Mouse (Mus musculus): ENCODE measurements around the gene Brsk1. TPM values are rescaled to one million over a fixed set of nuclear protein-coding genes. Genes with fewer than 3 reads are reported as not detected.

Brsk1 gene
- total RNA-seq, 2 experiments from 2014 or later = 312 to 319 TPM

DNA sequence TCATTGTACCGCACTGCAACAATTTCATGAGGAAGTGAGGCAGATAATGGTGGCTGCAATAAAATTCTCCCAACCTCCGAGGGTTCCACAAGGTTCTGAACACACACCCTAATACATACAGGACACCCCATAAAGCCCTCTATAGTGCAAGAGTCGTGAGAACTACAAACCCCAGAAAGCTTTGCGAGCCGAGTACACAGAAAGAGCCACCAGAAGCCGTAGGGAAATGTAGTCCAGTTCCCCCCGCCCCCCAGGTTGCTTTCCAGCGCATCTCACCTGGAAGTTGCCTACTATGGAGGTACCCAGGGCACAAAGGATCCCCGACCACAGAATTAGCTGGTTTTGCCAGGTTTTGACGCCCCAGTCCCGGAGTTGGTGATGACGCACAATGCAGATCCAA is 33.1 kb downstream of the Brsk1 start:
- intact Hi-C loops (cut with DNase I) = no loop called here

DNA sequence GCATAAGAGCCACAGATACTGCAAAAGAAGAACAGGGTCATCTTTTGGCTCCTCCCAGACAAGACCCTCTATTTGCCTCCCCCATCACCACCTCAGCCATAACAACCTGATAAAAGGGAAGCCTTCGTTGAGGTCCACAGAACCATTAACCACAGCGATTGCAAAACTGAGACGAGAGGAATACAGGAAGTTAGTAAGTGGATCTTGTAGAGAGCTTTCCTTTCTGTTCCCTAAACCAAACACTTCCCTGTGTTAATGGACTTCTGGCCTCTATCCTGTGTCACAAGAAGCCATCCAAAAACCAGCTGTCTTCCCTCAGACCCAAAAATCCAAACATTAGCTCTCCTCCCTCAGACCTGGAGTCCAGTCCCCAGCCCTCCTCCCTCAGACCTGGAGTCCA is 34.0 kb downstream of the Brsk1 start:
- no peak for DNase-seq (ENCODE audit: extremely low spot score in 1 of 2, low spot score in 2 of 2)
- intact Hi-C loops (cut with DNase I) = no loop called here

More for the DNA sequence above, 33.1 kb downstream of the Brsk1 start:
- no peak for DNase-seq (ENCODE audit: extremely low spot score in 1 of 2, low spot score in 2 of 2)

DNA sequence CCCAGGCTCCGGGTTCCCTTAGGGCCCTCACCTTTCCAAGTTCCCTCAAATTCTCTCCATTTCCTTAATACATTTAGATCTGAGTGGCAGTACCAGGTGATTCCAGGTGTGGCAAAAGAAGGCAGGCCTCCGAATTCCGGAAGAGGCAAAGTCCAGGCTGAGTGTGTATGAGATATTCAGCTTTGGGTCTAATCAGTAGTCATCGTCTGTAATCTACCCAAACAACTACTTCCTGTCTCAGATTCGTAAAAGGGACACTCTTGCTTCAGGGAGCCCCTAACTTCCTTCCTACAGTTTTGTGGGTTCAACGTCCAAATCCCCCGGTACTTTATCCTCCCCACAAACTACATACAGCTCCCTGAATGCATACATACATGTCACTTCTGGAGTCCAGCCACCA is 34.8 kb downstream of the Brsk1 start, which contains the start of gene Tmem150b:
Tmem150b (minus strand) TSS at position 81 of the 400 bp plus-strand sequence.
- no peak for DNase-seq (ENCODE audit: extremely low spot score in 1 of 2, low spot score in 2 of 2)
- intact Hi-C loops (cut with DNase I) = no loop called here

DNA sequence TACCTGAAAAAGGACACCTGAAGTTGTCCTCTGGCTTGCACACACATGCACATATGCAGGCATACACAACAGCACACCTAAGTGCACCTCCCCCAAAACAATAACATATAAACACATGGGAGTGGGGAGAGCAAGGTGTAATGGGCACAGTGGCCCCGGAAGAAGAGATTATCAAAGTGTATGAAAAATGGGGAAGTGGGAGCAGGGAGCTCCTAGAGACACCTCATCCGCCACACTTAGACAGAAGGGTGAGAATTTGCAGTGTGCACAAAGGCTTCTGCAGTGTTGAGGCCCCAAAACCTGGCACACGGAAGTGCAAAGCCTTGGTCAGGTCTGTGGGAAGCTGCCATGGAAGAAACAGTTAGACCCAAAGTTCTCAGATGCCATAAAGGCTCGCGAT is 40.7 kb downstream of the Brsk1 start:
- intact Hi-C loops (cut with DNase I) = no loop called here
- no peak for DNase-seq (ENCODE audit: extremely low spot score in 1 of 2, low spot score in 2 of 2)

DNA sequence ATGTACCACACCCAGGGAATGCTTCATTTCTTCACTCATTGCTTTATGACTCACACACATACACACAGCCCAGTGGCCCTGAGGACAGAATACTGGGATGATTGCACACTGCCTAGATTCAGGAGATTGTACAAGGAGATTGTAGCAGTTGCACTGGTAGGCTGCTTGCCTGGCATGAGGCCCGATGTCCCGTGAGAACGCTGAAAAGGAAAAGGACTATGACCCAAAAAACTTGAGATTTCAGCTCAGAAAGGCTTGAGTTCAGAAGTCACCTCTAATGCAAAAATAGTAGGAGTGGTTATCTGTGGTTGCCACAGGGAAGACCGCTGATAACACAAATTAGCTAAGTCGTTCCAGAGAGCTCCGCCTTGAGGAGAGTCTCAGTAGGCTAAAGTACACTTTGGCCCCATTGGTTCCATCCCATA is 42.6 kb downstream of the Brsk1 start:
- intact Hi-C loops (cut with DNase I) = no loop called here
- no peak for DNase-seq (ENCODE audit: extremely low spot score in 1 of 2, low spot score in 2 of 2)

DNA sequence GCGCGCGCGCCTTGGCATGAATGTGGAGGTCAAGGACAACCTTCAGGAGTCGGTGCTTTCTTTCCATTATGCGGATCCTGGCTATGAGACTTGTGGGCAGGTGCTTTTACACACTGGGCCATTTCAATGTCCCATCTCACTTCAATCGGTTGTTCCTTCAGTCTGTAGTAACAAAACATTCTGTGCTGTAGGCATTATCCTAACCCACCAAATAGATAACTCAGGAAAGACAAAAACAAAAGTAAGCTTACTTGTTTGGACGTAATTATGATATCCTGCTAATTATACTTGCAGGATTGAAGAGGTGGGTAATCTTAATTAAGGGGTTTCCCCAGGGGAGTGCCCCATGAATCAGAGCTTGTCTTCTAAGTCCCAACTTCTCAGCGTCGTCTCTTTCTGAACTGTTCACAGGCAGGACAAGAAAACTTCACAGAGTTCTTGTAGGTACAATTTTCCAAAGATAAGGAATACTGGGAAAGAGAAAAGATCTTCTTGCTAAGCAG is 48.7 kb downstream of the Brsk1 start:
- no peak for DNase-seq (ENCODE audit: extremely low spot score in 1 of 2, low spot score in 2 of 2)
- intact Hi-C loops (cut with DNase I) = no loop called here

DNA sequence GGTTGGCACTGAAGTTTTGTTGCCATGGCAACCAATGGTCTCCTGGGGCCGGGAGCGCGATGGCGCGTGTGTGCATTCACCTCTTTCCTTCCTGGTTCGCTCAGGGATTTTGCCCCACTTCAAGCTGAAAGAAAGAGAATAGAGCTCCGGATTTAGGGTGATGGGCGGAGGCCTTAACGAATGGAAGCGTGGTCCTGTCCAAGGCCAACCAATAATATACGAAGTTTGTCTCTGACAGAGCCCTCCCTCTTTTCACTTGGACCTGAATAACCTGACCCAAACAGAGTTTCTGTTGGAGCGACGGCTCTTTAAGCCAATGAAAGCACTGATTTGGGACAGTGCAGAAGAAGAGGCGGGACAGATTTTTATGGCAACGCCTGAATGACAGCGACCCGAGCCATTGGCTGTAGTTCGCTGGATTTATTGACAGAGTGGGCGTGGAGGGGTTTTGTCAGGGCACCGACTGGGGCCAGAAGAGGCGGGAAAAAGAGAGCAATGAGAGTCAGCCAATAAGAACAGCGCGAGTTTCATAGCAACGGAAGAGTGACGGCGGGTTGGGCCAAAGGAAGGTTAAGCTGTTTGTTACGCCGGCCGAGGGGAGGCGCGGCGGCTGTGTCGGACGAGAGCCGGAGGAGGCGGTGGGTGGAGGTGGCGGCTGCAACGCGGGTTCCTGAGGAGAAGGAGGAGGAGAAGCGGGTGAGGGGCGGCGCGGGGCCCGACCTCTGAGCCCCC is 49.3 kb downstream of the Brsk1 start, which contains the start of gene Kmt5c:
Kmt5c (plus strand) TSS at position 572 of the 732 bp plus-strand sequence.
- intact Hi-C loops (cut with DNase I) = loop anchor here (2.0 kb wide), 1 partner anchor 53 kb away; the partner anchor contains the start of gene Rpl28
- DNase-seq (ENCODE audit: extremely low spot score in 1 of 2, low spot score in 2 of 2) = peak; percentile 98 to 100

DNA sequence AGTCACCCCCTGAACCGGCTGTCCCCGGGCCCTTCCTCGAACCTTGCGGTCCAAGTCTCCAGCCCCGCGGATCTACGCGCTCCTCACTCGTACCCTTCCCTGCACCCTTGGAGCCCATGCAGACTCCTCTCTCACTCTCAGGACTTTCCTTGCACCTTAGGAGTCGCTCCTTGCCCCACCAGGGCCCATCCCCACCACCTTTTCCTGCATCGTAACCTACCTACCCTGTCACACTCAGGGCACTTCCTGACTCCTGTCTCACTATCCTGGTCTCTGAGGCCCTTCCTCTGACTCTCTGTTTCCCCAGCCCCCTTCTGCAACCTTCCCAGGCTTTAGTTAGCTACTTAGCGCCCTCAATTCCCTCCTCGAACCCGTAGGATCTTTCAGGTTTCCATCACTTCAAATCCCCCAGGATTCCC is 49.9 kb downstream of the Brsk1 start:
- intact Hi-C loops (cut with DNase I) = loop anchor here (2.0 kb wide), 1 partner anchor 52 kb away; the partner anchor contains the start of gene Rpl28
- DNase-seq (ENCODE audit: extremely low spot score in 1 of 2, low spot score in 2 of 2) = no peak

DNA sequence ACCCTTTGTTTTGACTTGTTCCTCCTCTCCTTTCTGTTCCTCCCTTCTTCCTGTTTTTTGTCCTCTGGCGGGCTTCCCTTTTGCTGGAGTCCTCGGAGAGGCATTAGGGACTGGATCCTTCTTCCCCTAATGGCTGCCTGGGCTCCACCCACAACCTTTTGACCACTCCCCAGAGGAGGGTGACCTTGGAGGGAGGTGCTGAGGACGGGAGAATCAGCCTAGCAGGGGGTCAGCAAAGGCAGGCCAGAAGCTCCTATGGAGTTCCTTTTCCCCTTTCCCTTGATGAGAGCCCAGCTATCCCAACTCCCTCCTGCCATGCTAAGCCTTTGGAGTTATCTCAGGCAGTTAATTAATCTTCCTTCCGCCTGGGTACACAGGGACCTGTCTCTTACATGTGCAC is 50.7 kb downstream of the Brsk1 start:
- intact Hi-C loops (cut with DNase I) = loop anchor here (2.0 kb wide), 1 partner anchor 52 kb away; the partner anchor contains the start of gene Rpl28
- DNase-seq (ENCODE audit: extremely low spot score in 1 of 2, low spot score in 2 of 2) = peak in 1 of 2 experiments; percentile 81

DNA sequence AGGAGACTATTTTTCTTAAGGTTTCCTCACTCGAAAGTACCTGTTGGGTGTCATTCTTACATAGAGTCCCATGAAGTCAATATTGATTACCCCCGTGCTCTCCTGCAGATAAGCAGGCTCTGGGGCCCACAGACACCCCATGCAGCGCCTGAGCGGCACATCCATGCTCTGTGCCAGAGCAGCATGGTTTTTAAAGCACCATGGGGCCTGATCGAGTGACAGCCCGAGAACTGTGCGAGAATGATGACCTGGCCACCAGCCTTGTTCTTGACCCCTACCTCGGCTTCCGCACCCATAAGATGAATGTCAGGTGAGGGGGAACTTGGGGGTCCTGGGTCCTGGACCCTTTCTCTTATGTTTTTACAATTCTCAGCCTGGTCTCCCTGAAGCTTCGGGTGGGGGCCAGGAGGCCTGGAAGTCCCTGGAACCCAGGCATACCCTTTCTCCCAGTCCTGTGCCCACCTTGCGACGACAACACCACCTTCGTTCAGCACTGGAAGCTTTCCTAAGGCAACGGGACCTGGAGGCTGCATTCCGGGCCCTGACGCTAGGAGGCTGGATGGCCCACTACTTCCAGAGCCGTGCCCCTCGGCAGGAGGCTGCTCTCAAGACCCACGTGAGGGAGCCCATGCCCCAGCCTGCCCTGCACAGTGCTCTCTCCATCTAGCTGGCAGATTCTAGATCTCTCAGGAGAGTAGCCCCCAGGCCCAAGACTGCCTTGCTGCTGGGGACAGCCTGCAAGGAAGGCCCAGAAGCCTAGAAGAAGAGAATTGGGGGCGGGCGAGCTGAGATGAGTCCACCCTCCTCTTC is 51.5 kb downstream of the Brsk1 start:
- intact Hi-C loops (cut with DNase I) = loop anchor here (2.0 kb wide), 1 partner anchor 51 kb away; the partner anchor contains the start of gene Rpl28
- no peak for DNase-seq (ENCODE audit: extremely low spot score in 1 of 2, low spot score in 2 of 2)

DNA sequence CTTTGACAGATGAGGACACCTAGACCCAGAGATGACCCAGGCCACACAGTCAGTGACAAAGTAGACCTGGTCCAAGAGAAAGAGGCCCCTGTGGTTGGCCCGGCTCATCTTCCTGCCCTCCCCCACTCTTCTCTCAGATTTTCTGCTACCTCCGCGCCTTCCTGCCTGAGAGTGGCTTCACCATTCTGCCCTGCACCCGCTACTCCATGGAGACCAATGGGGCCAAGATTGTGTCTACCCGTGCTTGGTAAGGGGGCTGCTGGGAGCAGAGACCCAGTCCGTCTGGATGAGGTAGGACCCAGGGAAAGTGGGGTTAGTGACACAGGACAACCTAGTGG is 52.0 kb downstream of the Brsk1 start:
- no peak for DNase-seq (ENCODE audit: extremely low spot score in 1 of 2, low spot score in 2 of 2)
- intact Hi-C loops (cut with DNase I) = no loop called here

DNA sequence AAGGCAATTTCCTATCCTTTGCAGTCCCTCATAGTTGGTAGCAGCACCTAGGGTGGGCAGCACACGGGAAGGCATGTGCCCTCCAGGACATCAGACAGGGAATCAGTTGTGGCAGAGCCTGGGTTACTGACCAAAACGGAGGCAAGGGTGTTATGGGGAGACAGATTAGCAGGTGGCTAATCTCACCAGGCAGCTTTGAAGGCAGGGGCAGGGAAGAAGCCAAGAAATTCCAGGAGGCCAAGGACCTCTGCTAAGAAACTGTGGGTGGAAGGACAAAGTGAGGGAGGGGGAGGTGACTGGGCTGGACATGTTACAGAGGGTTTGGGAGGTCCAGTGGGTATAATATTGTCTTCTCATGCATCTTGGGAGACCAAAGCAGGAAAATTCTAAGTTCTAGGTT is 53.0 kb downstream of the Brsk1 start:
- DNase-seq (ENCODE audit: extremely low spot score in 1 of 2, low spot score in 2 of 2) = no peak
- intact Hi-C loops (cut with DNase I) = no loop called here

DNA sequence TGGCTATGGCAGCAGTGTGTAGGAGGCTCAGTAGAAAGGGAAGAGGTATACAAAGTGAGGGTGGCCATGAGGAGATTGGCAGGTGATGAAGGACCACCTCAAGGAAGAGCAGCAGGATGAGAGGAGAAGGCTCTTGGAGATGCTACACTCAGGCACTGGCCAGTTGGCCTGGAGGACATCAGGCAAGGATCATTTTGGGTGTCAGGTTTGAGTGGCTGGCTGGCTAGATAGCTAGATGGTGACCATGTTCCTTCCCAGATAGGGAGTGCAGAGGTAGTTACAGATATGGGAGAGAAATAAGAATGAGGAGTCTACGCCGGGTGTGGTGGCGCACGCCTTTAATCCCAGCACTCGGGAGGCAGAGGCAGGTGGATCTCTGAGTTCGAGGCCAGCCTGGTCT is 54.5 kb downstream of the Brsk1 start:
- DNase-seq (ENCODE audit: extremely low spot score in 1 of 2, low spot score in 2 of 2) = no peak
- intact Hi-C loops (cut with DNase I) = no loop called here

DNA sequence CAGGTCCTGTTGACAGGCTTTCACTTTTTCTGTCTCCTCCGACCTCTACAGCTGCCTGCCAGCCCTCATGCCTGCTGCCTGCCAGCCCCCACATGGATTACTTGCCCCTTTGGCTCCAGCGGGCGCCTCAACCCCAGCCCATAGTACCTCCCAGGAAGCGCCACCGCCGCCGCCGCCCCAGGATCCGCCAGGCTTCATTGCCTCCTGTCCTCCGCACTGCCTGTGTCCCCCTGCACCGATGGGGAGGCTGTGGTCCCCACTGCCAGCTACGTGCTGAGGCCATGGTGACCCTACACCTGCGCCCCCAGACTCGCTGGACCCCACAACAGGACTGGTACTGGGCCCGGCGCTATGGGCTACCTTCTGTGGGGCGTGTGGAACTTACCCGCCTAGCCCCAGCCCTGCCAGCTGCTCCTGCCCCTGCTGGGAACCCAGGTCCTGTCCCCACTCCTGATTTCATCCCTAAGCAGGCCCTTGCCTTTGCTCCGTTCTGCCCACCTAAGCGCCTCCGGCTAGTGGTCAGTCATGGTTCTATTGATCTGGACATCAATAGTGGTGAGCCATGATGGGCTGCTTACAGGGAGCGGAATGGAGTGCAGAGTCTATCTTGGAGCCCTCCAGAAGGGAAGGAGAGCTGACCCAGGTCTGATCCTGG is 56.0 kb downstream of the Brsk1 start:
- intact Hi-C loops (cut with DNase I) = no loop called here
- DNase-seq (ENCODE audit: extremely low spot score in 1 of 2, low spot score in 2 of 2) = no peak

DNA sequence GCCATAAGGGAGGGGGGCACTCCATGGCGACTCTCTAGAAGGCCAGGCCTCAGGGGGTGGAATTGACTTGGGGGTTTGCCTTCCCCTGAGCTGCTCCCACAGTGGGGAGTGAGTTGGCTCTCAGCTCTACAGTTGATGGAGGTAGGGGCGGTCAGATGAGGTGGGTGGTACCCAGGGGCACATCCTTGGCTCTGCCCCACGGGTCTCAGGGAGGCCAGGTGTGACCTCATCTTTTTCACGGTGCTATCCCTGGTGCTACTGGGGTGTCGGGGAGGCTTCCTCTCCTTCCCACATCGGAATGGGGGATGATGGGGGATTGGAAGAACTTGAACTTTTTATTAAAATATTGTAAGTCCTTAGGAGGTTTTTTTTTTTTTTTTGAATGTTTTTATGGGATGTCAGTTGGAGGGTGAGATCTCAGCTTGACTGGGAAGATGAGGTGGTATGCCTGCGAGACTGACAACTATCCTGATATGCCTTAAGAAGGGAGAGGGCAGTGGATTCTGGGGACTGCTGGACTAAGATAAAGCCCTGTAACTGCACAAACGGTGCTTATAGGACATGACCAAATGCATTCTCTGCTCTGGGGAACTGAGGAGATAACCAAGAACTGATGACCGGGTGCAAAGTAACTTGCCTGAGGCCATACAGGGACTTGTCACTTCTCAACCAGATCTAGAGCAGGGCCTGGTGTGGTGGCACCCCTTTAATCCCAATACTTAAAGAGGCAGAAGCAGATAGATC is 56.9 kb downstream of the Brsk1 start:
- DNase-seq (ENCODE audit: extremely low spot score in 1 of 2, low spot score in 2 of 2) = no peak
- intact Hi-C loops (cut with DNase I) = no loop called here

DNA sequence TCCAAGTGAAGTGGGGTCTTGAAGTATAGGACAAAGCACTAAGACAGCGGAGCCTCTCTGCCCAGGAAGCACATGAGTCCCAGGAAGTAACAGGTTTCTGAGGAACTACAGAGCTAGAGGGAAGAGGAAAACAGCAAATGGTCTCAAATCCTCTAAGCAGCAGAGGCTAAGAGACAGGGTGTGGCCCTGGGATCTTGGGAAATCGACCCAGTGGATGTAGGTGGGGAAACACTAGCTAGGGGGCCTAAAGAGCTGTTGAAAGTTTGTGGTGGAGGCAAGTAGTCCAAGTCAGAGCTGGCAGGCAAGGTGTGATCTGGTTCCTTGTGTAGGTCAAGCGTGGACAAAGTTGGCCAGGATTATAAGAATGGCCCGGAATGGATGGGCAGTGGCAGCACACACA is 57.9 kb downstream of the Brsk1 start:
- DNase-seq (ENCODE audit: extremely low spot score in 1 of 2, low spot score in 2 of 2) = no peak
- intact Hi-C loops (cut with DNase I) = no loop called here

DNA sequence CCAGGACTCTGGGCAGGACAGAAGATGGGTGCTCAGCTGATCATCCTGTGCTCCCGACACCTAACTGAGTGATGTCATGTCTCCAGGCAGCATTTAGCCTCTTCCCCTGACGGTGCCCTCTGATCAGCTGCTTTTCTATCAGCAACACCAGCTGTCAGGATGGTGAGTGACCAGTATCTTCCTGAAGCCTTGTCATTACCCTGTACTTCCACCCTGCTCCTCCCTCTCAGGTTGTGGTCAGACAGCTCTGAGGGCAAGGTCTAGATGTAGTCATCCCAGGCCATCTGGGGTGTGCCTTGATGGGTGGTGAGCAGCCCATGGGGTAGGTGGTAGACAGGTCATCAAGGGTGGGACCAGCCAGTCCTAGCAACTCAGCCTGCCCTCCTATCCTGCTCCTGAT is 58.8 kb downstream of the Brsk1 start:
- no peak for DNase-seq (ENCODE audit: extremely low spot score in 1 of 2, low spot score in 2 of 2)
- intact Hi-C loops (cut with DNase I) = no loop called here

DNA sequence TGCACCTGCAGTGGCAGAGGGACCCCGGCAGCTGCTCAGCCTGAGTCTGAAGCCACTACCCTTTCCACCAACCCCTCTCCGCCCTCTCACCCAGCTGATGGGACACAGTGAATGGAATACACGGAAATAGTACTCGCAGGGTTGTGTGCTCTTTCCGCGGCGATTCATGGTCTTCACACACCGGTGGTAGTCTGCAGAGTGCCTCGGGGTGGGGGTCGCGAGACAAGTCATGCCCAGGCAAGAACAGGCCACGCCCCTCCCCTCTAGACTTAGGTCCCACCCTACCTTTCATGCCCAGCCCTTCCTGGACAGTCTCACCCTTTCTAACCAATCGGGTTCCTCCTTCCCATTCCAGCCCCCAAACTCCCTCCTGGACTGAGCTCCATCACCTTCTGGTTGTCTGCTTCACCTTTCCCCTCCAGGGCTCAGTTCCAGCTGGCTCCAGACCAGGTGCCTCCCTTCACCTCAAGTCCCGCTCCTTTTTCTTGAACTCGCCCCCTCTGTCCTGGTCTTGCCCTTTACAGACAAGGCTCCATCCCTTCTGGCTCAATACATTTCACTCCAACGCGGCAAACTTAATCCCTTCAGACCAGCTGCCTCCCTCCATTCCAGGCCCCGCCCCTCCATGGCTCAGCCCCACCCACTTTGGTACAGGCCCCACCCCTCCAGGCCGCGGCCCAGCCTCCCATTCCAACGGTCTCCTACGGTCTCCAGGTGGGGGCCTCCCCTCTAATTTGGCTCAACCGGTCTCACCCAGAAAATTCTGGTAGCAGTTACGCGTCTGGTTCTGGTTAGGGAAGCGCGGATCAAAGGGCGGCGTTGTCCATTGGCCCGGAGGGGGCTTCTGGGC is 61.8 kb downstream of the Brsk1 start:
- peak in 1 of 2 experiments; percentile 63 for DNase-seq (ENCODE audit: extremely low spot score in 1 of 2, low spot score in 2 of 2)
- intact Hi-C loops (cut with DNase I) = no loop called here

Data from left cerebral cortex, postnatal 10 days (tissue).